ENCODE assay signal across 28 mouse cellular contexts in genomic region chr10:56148920-56149319, GRCm38 (mm10).
"Had no signal": no experiment of that assay in that cellular context is flagged by ENCODE, and none has a peak within 500 bp of the region (broad histone marks: within the 10 kb centered on the region; RNA-seq: fewer than 3 reads in every experiment).

No protein-coding gene starts in this region.

- DNase-seq: gastrocnemius, adult 2 months; gastrocnemius, postnatal 10 days; gastrocnemius, postnatal 25 days; heart, adult 18-20 months; heart, postnatal 10 days; heart, postnatal 4 days; kidney, adult 18-20 months; kidney, adult 8-10 months; kidney, postnatal 10 days; kidney, postnatal 25 days; kidney, postnatal 4 days; liver; liver, embryonic 13.5 days had no signal

- H3K4me1 ChIP-seq: heart, embryonic 10.5 days; heart, embryonic 12.5 days; hindbrain, embryonic 10.5 days; hindbrain, embryonic 12.5 days; intestine, embryonic 15.5 days; limb, embryonic 10.5 days; limb, embryonic 12.5 days; liver, embryonic 13.5 days; liver, embryonic 15.5 days had no signal

- H3K36me3 ChIP-seq: intestine, embryonic 15.5 days; limb, embryonic 10.5 days; liver, embryonic 13.5 days; liver, embryonic 15.5 days had no signal

- H3K4me2 ChIP-seq: heart, embryonic 12.5 days; hindbrain, embryonic 12.5 days; hindbrain, embryonic 14.5 days; intestine, embryonic 15.5 days; limb, embryonic 12.5 days; liver, embryonic 11.5 days; liver, embryonic 13.5 days; liver, embryonic 15.5 days had no signal

- H3K27ac ChIP-seq: gastrocnemius, adult 2 months; heart, embryonic 10.5 days; hindbrain, embryonic 10.5 days; hindbrain, embryonic 12.5 days; hindbrain, embryonic 14.5 days; intestine, embryonic 15.5 days; layer of hippocampus, adult 2 months; left cerebral cortex, adult 2 months; limb, embryonic 10.5 days; limb, embryonic 12.5 days; liver, embryonic 13.5 days; liver, embryonic 15.5 days had no signal

- H3K9ac ChIP-seq: heart, embryonic 12.5 days; hindbrain, embryonic 12.5 days; hindbrain, embryonic 14.5 days; intestine, embryonic 15.5 days; limb, embryonic 12.5 days; liver, embryonic 13.5 days; liver, embryonic 15.5 days had no signal

- ATAC-seq: hindbrain, embryonic 16.5 days; inflammation-experienced regulatory T-cells, adult 6 months; intestine, embryonic 15.5 days; intestine, postnatal 0 days had no signal

- H3K27me3 ChIP-seq: heart, embryonic 12.5 days; hindbrain, embryonic 12.5 days; intestine, embryonic 15.5 days; limb, embryonic 12.5 days; liver, embryonic 13.5 days; liver, embryonic 15.5 days had no signal

- H3K9me3 ChIP-seq: heart, embryonic 10.5 days; heart, embryonic 12.5 days; hindbrain, embryonic 10.5 days; hindbrain, embryonic 12.5 days; intestine, embryonic 15.5 days; limb, embryonic 10.5 days; limb, embryonic 12.5 days; liver, embryonic 13.5 days; liver, embryonic 15.5 days had no signal

- H3K4me3 ChIP-seq: gastrocnemius, adult 2 months; heart, embryonic 10.5 days; heart, embryonic 12.5 days; hindbrain, embryonic 10.5 days; hindbrain, embryonic 12.5 days; intestine, embryonic 15.5 days; layer of hippocampus, adult 2 months; left cerebral cortex, adult 2 months; limb, embryonic 10.5 days; limb, embryonic 12.5 days; liver, embryonic 13.5 days; liver, embryonic 15.5 days had no signal
